Mouse (Mus musculus) liver, postnatal 0 days (tissue): ENCODE data around the gene Nfya.

Experiments used
- CTCF ChIP-seq: sonication (generic); IDR thresholded peaks from 2 replicates; pipeline ENCODE4 v1.5.1; 2016; ENCODE audit warnings: antibody characterized with exemption, low read depth
- EP300 ChIP-seq: IDR thresholded peaks from 2 replicates; pipeline ENCODE4 v1.6.1; 2016; ENCODE audit warnings: antibody characterized with exemption, low read depth, mild to moderate bottlenecking

- TF ChIP-seq CTCF (no peak), EP300 (no peak)
These were observed 22.7 kb upstream of the Nfya start, which contains the start of gene Apobec2 for GRCm38 (mm10) chr17:48432158-48432980.
